Mouse (Mus musculus): ENCODE measurements around the gene A930004D18Rik. TPM values are rescaled to one million over a fixed set of nuclear protein-coding genes. Genes with fewer than 3 reads are reported as not detected.

The A930004D18Rik gene
- 9.4 and 9.5 TPM in 2 replicates for polyA plus RNA-seq (2015; fragmentation: Nextera tagmentation; extraction: Ambion mirVana)

DNA sequence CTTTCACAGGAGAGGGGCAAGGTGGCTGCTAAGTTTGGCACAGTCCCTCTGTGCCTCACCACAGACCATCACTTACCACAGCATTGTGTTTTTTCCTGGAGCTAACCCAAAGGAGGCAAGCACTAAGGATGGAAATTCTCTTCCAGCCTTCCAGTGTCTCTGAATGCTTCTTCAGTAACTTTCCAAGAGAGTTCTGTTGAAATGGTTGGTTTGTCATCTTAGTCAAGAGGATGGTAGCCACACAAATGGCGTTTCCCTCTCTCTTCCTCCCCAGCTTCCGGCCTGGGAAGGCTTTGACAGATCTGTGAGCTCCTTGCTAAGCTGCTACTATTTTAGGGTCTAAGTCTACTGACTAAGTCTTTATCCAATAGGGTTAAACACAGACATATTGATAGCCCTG lies at the start of gene A930004D18Rik:
Gene A930004D18Rik, minus strand, starts transcription at position 247 of the 400 bp plus-strand sequence.
- Histone ChIP-seq H3K36me3 (ENCODE audit: control insufficient read depth, insufficient read depth) (no peaks in the 10 kb centered on the region), H3K27me3 (ENCODE audit: control insufficient read depth, insufficient read depth, low read length) (no peaks in the 10 kb centered on the region), H3K4me2 (ENCODE audit: low read depth, low read length) (no peak within 1 kb of the TSS), H3K4me3 (ENCODE audit: low read length) (no peak within 1 kb of the TSS), H3K4me1 (ENCODE audit: control insufficient read depth, insufficient read depth, low read length) (peaks cover 7% of the 10 kb centered on the region; the same call in 1 of the 2 replicates), H3K9me3 (replicated peaks; ENCODE audit: control insufficient read depth, low read length) (no peaks in the 10 kb centered on the region), H3K9ac (ENCODE audit: low read length) (no peak within 1 kb of the TSS), H3K27ac (ENCODE audit: low read length) (no peak within 1 kb of the TSS)
- WGBS = 43% methylated on average over 2 of the region's 2 CpGs
- no peak for ATAC-seq (replicated peaks; ENCODE audit: extremely low read depth, insufficient read depth, low FRiP score)

DNA sequence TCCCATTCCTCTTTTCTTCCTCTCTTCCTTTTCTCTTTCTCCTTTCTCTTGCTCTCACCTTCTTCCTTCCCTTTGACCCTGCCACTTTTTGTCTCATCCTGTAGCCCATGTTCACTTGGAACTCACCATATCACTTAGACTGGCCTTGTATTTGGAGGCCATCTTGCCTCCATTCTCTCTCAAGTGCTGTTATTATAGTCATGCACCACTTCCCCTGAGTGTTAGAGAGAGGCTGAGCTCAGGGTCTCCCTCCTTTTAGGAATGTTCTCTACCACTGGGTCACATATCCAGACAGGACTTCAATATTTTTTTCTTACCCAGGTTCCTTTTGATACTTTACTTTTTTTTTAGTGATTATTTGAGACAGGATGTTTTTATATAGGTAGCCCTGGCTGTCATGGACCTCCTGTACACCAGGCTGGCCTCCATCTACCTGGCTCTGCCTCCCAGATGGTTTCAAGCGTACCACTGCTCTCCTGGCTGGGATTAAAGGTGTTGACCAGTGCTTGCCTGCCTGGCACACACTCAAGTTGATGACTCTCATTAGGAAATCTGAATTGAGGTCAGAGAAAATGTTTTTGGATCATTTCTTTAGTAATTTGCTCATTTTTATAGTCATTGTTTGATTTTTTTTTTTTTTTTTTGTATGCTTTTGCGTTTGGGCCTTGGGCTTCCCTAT lies 42.8 kb upstream of the A930004D18Rik start:
- no peaks in the 10 kb centered on the region for H3K27me3 ChIP-seq (ENCODE audit: control insufficient read depth, insufficient read depth, low read length)
- peaks cover 49% of the 10 kb centered on the region for H3K36me3 ChIP-seq (ENCODE audit: control insufficient read depth, insufficient read depth)
- no peaks in the 10 kb centered on the region for H3K4me1 ChIP-seq (ENCODE audit: control insufficient read depth, insufficient read depth, low read length)
- 89% methylated on average over 2 of the region's 2 CpGs for WGBS
- no peaks in the 10 kb centered on the region for H3K9me3 ChIP-seq (replicated peaks; ENCODE audit: control insufficient read depth, low read length)
- no peak overlapping the region for H3K9ac ChIP-seq (ENCODE audit: low read length)
- H3K27ac ChIP-seq (ENCODE audit: low read length) = no peak overlapping the region
- no peak overlapping the region for H3K4me2 ChIP-seq (ENCODE audit: low read depth, low read length)
- no peak for ATAC-seq (replicated peaks; ENCODE audit: extremely low read depth, insufficient read depth, low FRiP score)
- H3K4me3 ChIP-seq (ENCODE audit: low read length) = no peak overlapping the region

DNA sequence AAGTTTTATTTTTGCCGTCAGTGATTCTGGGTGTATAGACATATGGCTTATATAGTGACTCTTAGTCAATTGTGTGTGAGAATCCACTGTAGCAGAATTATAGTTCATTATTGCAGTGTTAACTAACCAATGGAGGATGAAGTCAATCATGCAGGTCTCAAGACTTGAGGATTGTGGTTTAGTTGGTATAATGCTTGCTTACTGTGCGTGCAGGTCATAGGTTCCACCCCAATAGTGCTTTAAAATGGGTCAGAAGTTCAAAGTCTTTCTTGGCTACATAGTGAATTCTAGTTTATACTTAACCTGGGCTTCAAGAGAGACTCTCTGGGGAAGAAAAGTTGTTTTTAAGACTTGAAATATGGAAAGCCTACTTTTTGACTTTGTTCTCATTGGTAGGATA lies 34.4 kb upstream of the A930004D18Rik start:
- H3K9ac ChIP-seq (ENCODE audit: low read length) = no peak overlapping the region
- no peak for ATAC-seq (replicated peaks; ENCODE audit: extremely low read depth, insufficient read depth, low FRiP score)
- no peaks in the 10 kb centered on the region for H3K4me1 ChIP-seq (ENCODE audit: control insufficient read depth, insufficient read depth, low read length)
- H3K4me3 ChIP-seq (ENCODE audit: low read length) = no peak overlapping the region
- no peaks in the 10 kb centered on the region for H3K27me3 ChIP-seq (ENCODE audit: control insufficient read depth, insufficient read depth, low read length)
- WGBS = 93% methylated on average over 2 of the region's 2 CpGs
- no peak overlapping the region for H3K4me2 ChIP-seq (ENCODE audit: low read depth, low read length)
- H3K9me3 ChIP-seq (replicated peaks; ENCODE audit: control insufficient read depth, low read length) = no peaks in the 10 kb centered on the region
- no peak overlapping the region for H3K27ac ChIP-seq (ENCODE audit: low read length)
- peaks cover 32% of the 10 kb centered on the region for H3K36me3 ChIP-seq (ENCODE audit: control insufficient read depth, insufficient read depth)

DNA sequence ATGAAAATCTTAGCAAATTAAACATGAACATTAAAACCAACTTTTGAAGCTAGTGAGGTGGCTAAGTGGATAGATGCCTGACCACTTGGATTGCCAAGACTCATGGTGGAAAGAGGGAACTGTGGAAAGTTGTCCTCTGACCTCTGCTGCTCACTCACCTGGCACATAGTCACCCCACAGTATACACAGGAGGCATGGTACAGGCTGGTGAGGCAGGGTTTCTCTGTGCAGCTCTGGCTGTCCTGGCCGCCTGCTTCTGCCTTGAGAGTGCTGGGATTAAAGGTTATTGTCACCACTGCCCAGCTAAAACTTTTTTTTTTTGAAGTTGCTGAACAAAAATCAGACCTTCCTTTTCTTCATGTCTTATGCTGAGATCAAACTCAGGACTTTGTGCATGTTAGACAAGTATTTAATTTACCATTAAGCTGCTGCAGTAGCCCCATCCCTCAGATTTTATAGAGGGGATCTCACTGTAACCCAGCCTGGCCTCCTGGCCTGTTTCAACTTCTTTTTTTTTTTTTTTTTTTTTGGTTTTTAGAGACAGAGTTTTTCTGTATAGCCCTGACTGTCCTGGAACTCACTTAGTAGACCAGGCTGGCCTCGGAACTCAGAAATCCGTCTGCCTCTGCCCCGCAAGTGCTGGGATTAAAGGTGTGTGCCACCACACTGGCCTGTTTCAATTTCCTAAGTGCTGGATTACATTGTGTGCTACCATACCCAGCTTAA lies 30.7 kb upstream of the A930004D18Rik start:
- Histone ChIP-seq H3K36me3 (ENCODE audit: control insufficient read depth, insufficient read depth) (peaks cover 14% of the 10 kb centered on the region), H3K27ac (ENCODE audit: low read length) (no peak overlapping the region; the same call in 1 of the 2 replicates), H3K9me3 (replicated peaks; ENCODE audit: control insufficient read depth, low read length) (no peaks in the 10 kb centered on the region)

DNA sequence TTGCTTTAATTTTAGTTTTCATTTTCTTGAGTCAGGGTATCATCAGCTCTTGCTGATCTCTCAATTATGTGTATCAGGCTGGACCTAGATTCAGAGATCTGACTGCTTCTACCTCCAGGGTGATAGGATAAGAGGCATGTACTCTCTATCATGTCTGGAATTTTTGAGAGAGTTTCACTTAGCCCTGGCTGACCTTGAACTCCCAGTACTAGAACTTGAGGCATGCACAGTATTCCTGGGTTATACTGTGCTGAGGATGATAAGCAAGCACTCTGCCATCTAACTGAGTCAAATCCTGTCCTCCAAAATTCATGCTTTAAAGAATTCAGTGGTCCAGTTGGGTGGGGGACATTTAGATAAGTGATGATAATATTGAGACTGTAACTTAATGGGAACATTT lies 28.9 kb upstream of the A930004D18Rik start:
- H3K4me1 ChIP-seq (ENCODE audit: control insufficient read depth, insufficient read depth, low read length) = peaks cover 12% of the 10 kb centered on the region
- H3K9me3 ChIP-seq (replicated peaks; ENCODE audit: control insufficient read depth, low read length) = no peaks in the 10 kb centered on the region
- no peak overlapping the region; the same call in 1 of the 2 replicates for H3K27ac ChIP-seq (ENCODE audit: low read length)
- peaks cover 7% of the 10 kb centered on the region; the same call in 1 of the 2 replicates for H3K36me3 ChIP-seq (ENCODE audit: control insufficient read depth, insufficient read depth)
- peak overlapping the region; percentile 93 for H3K4me2 ChIP-seq (ENCODE audit: low read depth, low read length)
- H3K27me3 ChIP-seq (ENCODE audit: control insufficient read depth, insufficient read depth, low read length) = no peaks in the 10 kb centered on the region
- H3K9ac ChIP-seq (ENCODE audit: low read length) = no peak overlapping the region
- peak overlapping the region; percentile 81 for H3K4me3 ChIP-seq (ENCODE audit: low read length)
- no peak for ATAC-seq (replicated peaks; ENCODE audit: extremely low read depth, insufficient read depth, low FRiP score)

More for the DNA sequence above, 30.7 kb upstream of the A930004D18Rik start:
- Histone ChIP-seq H3K4me2 (ENCODE audit: low read depth, low read length) (no peak overlapping the region), H3K27me3 (ENCODE audit: control insufficient read depth, insufficient read depth, low read length) (no peaks in the 10 kb centered on the region), H3K9ac (ENCODE audit: low read length) (no peak overlapping the region), H3K4me1 (ENCODE audit: control insufficient read depth, insufficient read depth, low read length) (peaks cover 12% of the 10 kb centered on the region), H3K4me3 (ENCODE audit: low read length) (no peak overlapping the region)
- ATAC-seq (replicated peaks; ENCODE audit: extremely low read depth, insufficient read depth, low FRiP score) = no peak
- WGBS = 88% methylated on average over 4 of the region's 4 CpGs

DNA sequence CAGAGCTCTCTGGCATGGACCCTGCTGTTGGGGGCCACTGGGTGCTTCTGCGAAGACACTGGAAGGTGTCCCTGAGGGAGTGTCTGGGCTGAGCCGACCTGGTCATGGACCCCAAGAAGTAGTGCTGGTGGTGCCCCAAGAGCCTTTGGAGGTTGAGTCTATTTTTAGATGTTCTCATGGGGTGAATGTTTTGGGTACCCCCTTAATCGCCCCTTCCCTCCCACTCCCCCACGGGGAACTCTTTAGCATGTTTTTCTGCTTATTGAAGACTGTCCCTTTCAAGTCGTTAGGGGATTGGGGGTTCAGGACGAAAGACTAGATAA lies 28.1 kb upstream of the A930004D18Rik start:
- Histone ChIP-seq H3K4me1 (ENCODE audit: control insufficient read depth, insufficient read depth, low read length) (peaks cover 12% of the 10 kb centered on the region), H3K4me3 (ENCODE audit: low read length) (peak overlapping the region; percentile 81), H3K9me3 (replicated peaks; ENCODE audit: control insufficient read depth, low read length) (no peaks in the 10 kb centered on the region), H3K27me3 (ENCODE audit: control insufficient read depth, insufficient read depth, low read length) (no peaks in the 10 kb centered on the region), H3K9ac (ENCODE audit: low read length) (peak overlapping the region; percentile 98), H3K4me2 (ENCODE audit: low read depth, low read length) (peak overlapping the region; percentile 93), H3K27ac (ENCODE audit: low read length) (peak overlapping the region; percentile 100), H3K36me3 (ENCODE audit: control insufficient read depth, insufficient read depth) (peaks cover 5% of the 10 kb centered on the region; the same call in 1 of the 2 replicates)
- ATAC-seq (replicated peaks; ENCODE audit: extremely low read depth, insufficient read depth, low FRiP score) = no peak
- WGBS = 6% methylated on average over 6 of the region's 6 CpGs

DNA sequence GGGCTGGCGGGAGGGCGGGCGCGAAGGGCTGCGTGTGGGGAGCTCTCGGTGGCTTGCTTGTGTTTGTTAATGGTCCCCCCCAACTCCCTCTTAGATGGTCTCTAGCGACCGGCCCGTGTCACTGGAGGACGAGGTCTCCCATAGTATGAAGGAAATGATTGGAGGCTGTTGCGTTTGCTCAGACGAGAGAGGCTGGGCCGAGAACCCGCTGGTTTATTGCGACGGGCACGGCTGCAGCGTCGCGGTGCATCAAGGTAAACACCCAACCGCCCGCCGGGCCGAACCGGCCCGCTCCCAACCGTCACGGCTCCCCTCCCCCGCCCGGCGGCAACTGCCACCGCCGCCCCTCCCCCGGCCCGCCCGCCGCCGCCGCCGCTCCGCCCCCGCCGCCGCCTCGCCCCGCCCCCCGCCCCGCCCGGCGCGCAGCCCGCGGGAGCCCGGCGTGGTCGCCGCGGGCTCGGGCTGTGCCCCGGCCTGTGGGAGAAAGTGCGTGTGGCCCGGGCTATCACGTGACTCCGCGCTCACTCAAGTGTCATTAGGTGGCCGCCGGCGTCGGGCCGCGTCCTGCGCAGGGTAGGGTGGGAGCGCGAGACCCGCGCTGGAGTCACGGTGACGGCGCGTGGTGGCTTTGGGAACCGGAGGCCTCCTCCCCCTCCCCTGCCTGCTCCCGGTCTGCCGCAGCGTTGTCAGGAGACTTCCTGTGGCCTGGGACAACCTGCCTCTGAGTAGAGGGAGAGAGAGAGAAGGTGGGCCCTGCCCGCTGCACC lies 27.6 kb upstream of the A930004D18Rik start:
- ATAC-seq (replicated peaks; ENCODE audit: extremely low read depth, insufficient read depth, low FRiP score) = peak; percentile 59
- Histone ChIP-seq H3K36me3 (ENCODE audit: control insufficient read depth, insufficient read depth) (peaks cover 5% of the 10 kb centered on the region; the same call in 1 of the 2 replicates), H3K4me1 (ENCODE audit: control insufficient read depth, insufficient read depth, low read length) (peaks cover 12% of the 10 kb centered on the region), H3K4me3 (ENCODE audit: low read length) (peak overlapping the region; percentile 81), H3K4me2 (ENCODE audit: low read depth, low read length) (peak overlapping the region; percentile 93), H3K27ac (ENCODE audit: low read length) (peak overlapping the region; percentile 100), H3K27me3 (ENCODE audit: control insufficient read depth, insufficient read depth, low read length) (no peaks in the 10 kb centered on the region), H3K9ac (ENCODE audit: low read length) (peak overlapping the region; percentile 98), H3K9me3 (replicated peaks; ENCODE audit: control insufficient read depth, low read length) (no peaks in the 10 kb centered on the region)
- WGBS = under 1% methylated on average over 71 of the region's 85 CpGs

DNA sequence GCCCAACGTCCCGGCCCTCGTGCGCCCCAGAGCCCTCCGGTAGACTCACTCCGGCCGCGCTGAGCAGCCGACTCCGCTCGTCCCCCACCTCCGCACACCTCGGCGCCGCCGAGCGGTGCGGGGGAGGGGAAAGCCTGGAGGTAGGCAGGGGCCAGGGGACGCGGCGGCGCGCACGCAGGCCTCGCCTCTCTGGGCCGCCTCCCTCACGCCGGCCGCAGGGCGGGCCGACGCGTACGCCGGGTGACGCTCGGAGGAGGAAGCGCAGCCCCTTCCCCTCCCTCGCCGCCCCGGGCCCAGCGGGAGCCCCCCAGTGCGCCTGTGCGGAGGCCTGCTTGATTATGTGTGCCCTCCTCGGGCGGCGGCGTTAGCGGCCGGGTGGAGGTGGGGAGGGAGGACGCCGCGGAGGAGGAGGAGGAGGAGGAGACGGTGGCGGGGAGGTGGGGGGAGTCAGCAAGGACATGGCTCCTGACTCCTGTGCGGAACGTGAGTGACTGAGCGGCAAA lies 26.9 kb upstream of the A930004D18Rik start:
- Histone ChIP-seq H3K36me3 (ENCODE audit: control insufficient read depth, insufficient read depth) (peaks cover 5% of the 10 kb centered on the region; the same call in 1 of the 2 replicates), H3K27ac (ENCODE audit: low read length) (peak overlapping the region; percentile 100), H3K9ac (ENCODE audit: low read length) (peak overlapping the region; percentile 98), H3K4me1 (ENCODE audit: control insufficient read depth, insufficient read depth, low read length) (peaks cover 12% of the 10 kb centered on the region), H3K27me3 (ENCODE audit: control insufficient read depth, insufficient read depth, low read length) (no peaks in the 10 kb centered on the region), H3K4me3 (ENCODE audit: low read length) (peak overlapping the region; percentile 81), H3K9me3 (replicated peaks; ENCODE audit: control insufficient read depth, low read length) (no peaks in the 10 kb centered on the region), H3K4me2 (ENCODE audit: low read depth, low read length) (peak overlapping the region; percentile 93)
- peak; percentile 96 for ATAC-seq (replicated peaks; ENCODE audit: extremely low read depth, insufficient read depth, low FRiP score)
- 2% methylated on average over 39 of the region's 58 CpGs for WGBS

Measured in heart, embryonic 16.5 days (tissue).